In the genomic region with DNA sequence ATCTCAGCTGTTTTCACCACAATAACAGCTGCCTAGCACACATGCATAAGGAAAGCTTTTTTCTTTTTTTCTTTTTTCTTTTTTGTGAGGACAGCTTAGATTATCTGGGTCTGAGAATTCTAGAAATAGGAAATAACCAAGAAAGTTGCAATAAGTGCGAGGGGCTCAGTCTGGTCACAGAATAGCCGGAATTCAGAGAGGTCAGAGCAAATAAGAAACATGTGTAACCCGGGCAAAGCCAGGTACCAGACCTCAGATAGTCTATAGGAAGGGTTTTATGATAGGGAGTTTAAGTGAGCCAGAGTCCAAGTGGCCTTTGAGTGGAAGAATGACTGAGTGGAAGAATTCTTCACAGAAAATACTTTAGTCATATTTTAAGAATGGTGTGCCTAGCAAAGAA, we compare ENCODE assay signal across 22 mouse cellular contexts.
"Had no signal": no experiment of that assay in that cellular context is flagged by ENCODE, and none has a peak within 500 bp of the region (broad histone marks: within the 10 kb centered on the region; RNA-seq: fewer than 3 reads in every experiment).

No protein-coding gene starts in this region.

- DNase-seq: kidney, adult 18-20 months; kidney, adult 9 months; kidney, postnatal 25 days; layer of hippocampus, adult 9-11 months; liver; lung, adult 18-20 months; lung, postnatal 10 days; lung, postnatal 36 days; midbrain, embryonic 14.5 days; retina, postnatal 1 day; thymus, adult 2 months; thymus, postnatal 14 days; thymus, postnatal 4 days had no signal

- H3K9me3 ChIP-seq: limb, embryonic 13.5 days; liver, embryonic 12.5 days; liver, embryonic 15.5 days; lung, embryonic 15.5 days; neural tube, embryonic 12.5 days; neural tube, embryonic 15.5 days had no signal

- H3K36me3 ChIP-seq: limb, embryonic 13.5 days; liver, embryonic 12.5 days; liver, embryonic 15.5 days; lung, embryonic 15.5 days; neural tube, embryonic 12.5 days; neural tube, embryonic 15.5 days had no signal

- H3K27ac ChIP-seq: kidney, postnatal 0 days; layer of hippocampus, adult 2 months; limb, embryonic 13.5 days; liver, embryonic 12.5 days; liver, embryonic 15.5 days; lung, embryonic 15.5 days; neural tube, embryonic 12.5 days; neural tube, embryonic 15.5 days had no signal

- H3K4me1 ChIP-seq: limb, embryonic 13.5 days; liver, embryonic 12.5 days; liver, embryonic 15.5 days; neural tube, embryonic 12.5 days; neural tube, embryonic 15.5 days had no signal

- H3K4me3 ChIP-seq: layer of hippocampus, adult 2 months; limb, embryonic 13.5 days; liver, embryonic 12.5 days; liver, embryonic 15.5 days; lung, embryonic 15.5 days; neural tube, embryonic 12.5 days; neural tube, embryonic 15.5 days had no signal

- ATAC-seq: liver, embryonic 12.5 days had no signal

- H3K4me2 ChIP-seq: limb, embryonic 13.5 days; liver, embryonic 12.5 days; liver, embryonic 15.5 days; lung, embryonic 15.5 days; midbrain, embryonic 11.5 days; neural tube, embryonic 12.5 days; neural tube, embryonic 15.5 days had no signal

- H3K9ac ChIP-seq: limb, embryonic 13.5 days; liver, embryonic 12.5 days; liver, embryonic 15.5 days; lung, embryonic 15.5 days; neural tube, embryonic 12.5 days; neural tube, embryonic 15.5 days had no signal

- H3K27me3 ChIP-seq: limb, embryonic 13.5 days; liver, embryonic 12.5 days; liver, embryonic 15.5 days; lung, embryonic 15.5 days; neural tube, embryonic 12.5 days; neural tube, embryonic 15.5 days had no signal
